Mouse (Mus musculus): ENCODE data around the gene Palld. TPM values are rescaled to one million over a fixed set of nuclear protein-coding genes. Genes with fewer than 3 reads are reported as not detected.

The Palld gene
- total and polyA plus RNA-seq, 3 experiments = 0.87 to 7.1 (median 2.6) TPM

DNA sequence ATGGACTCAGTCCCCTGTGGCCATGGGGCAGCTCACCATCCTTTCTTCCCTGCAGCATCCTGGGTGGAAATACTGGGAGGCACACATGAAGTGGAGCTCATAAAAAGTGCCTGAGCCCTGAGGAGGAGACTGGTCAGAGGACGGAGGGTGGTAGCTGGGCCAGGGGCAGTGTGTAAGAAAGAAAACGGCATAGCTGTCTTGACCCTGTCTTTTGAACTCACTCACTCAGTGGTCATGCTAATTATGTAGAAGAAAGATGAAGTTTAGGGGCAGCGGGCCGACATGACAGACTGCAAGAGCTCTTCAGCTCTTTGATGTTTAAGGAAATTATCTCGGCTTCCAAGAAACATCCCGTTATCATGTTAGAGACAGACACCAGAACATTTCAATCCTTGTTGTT is 235.6 kb downstream of the Palld start:
- H3K4me3 ChIP-seq (replicated peaks in 1 of 3; ENCODE audit: low read depth in 2 of 3, low read length in 2 of 3, poor library complexity in 1 of 3) = no peak overlapping the region

GRCm38 (mm10) chr8:61665021-61665420 is 237.5 kb downstream of the Palld start:
- Histone ChIP-seq H3K9me3 (replicated peaks; ENCODE audit: low read length) (no peaks in the 10 kb centered on the region), H3K9ac (ENCODE audit: insufficient read depth, low read depth) (no peak overlapping the region), H3K79me2 (replicated peaks; ENCODE audit: control insufficient read depth, extremely low read depth, insufficient read depth, poor library complexity, severe bottlenecking) (no peaks in the 10 kb centered on the region), H3K4me1 (ENCODE audit: control insufficient read depth in 1 of 2, insufficient read depth in 2 of 2) (no peaks in the 10 kb centered on the region), H3K27ac (ENCODE audit: insufficient read depth, low read depth) (no peak overlapping the region), H3K27me3 (replicated peaks) (no peaks in the 10 kb centered on the region), H3K36me3 (replicated peaks in 1 of 2; ENCODE audit: control insufficient read depth in 1 of 2, insufficient read depth in 1 of 2, low read length in 1 of 2) (no peaks in the 10 kb centered on the region), H3K4me3 (replicated peaks in 1 of 3; ENCODE audit: low read depth in 2 of 3, low read length in 2 of 3, poor library complexity in 1 of 3) (no peak overlapping the region), H3K4me2 (ENCODE audit: insufficient read depth, low read depth, poor library complexity, severe bottlenecking) (no peak overlapping the region)
- in situ Hi-C loops (cut with MboI; ENCODE audit: low pct_ligation_motif_present, low pct_unique_long_range_greater_than_20kb, low sequenced_read_pairs) = no loop called here
- dilution Hi-C loops (cut with MboI; ENCODE audit: extremely low pct_ligation_motif_present, extremely low pct_unique_long_range_greater_than_20kb, low sequenced_read_pairs) = no loop called here
- no peak for DNase-seq (ENCODE audit: extremely low read depth)
- no peak for TF ChIP-seq BHLHE40 (IDR thresholded peaks at IDR 0.05; ENCODE audit: low read depth, low read length)
- no peak for TF ChIP-seq JUN (IDR thresholded peaks at IDR 0.05; ENCODE audit: insufficient read depth, low read depth, low read length)
- no peak for TF ChIP-seq RCOR1 (conservative IDR thresholded peaks at IDR 0.05; ENCODE audit: low read depth, low read length)
- no peak for TF ChIP-seq UBTF (IDR thresholded peaks at IDR 0.05; ENCODE audit: low read depth, low read length)
- TF ChIP-seq JUND (conservative IDR thresholded peaks at IDR 0.05; ENCODE audit: low read depth, low read length) = no peak
- TF ChIP-seq KAT2A (IDR thresholded peaks at IDR 0.05; ENCODE audit: insufficient replicate concordance, low read length) = no peak
- no peak for TF ChIP-seq CHD2 (IDR thresholded peaks at IDR 0.05; ENCODE audit: low read length)
- no peak for TF ChIP-seq SMC3 (IDR thresholded peaks at IDR 0.05; ENCODE audit: low read depth, low read length)
- no peak for TF ChIP-seq NELFE (IDR thresholded peaks at IDR 0.05; ENCODE audit: low read depth, low read length)
- TF ChIP-seq MYC (IDR thresholded peaks at IDR 0.05; ENCODE audit: low read depth, low read length) = no peak
- TF ChIP-seq MAX (IDR thresholded peaks at IDR 0.05; ENCODE audit: low read length) = no peak
- no peak for TF ChIP-seq MEF2A (IDR thresholded peaks at IDR 0.05; ENCODE audit: borderline replicate concordance, low read depth, low read length)
- no peak for TF ChIP-seq USF2 (conservative IDR thresholded peaks at IDR 0.05; ENCODE audit: low read depth, low read length)
- TF ChIP-seq MAFK (IDR thresholded peaks at IDR 0.05; ENCODE audit: insufficient replicate concordance, low read length) = no peak
- no peak for TF ChIP-seq HCFC1 (IDR thresholded peaks at IDR 0.05; ENCODE audit: low read depth, low read length)
- no peak for TF ChIP-seq GABPA (IDR thresholded peaks at IDR 0.05; ENCODE audit: insufficient replicate concordance, low read depth, low read length)
- TF ChIP-seq TBP (conservative IDR thresholded peaks at IDR 0.05; ENCODE audit: low read depth, low read length) = no peak

More for the DNA sequence above, 235.6 kb downstream of the Palld start:
- no peak overlapping the region for H3K27ac ChIP-seq (ENCODE audit: insufficient read depth, low read depth)
- in situ Hi-C loops (cut with MboI; ENCODE audit: low pct_ligation_motif_present, low pct_unique_long_range_greater_than_20kb, low sequenced_read_pairs) = no loop called here
- TF ChIP-seq IRF4 (IDR thresholded peaks at IDR 0.05; ENCODE audit: low read depth, low read length) (no peak), RAD21 (IDR thresholded peaks at IDR 0.05; ENCODE audit: low read depth, low read length) (no peak), USF1 (IDR thresholded peaks at IDR 0.05; ENCODE audit: low read depth, low read length) (no peak), POLR2AphosphoS2 (IDR thresholded peaks at IDR 0.05; ENCODE audit: low read depth, low read length) (no peak), MAX (IDR thresholded peaks at IDR 0.05; ENCODE audit: low read length) (no peak), NRF1 (IDR thresholded peaks at IDR 0.05; ENCODE audit: low read depth, low read length) (no peak), USF2 (conservative IDR thresholded peaks at IDR 0.05; ENCODE audit: low read depth, low read length) (no peak), SIN3A (IDR thresholded peaks at IDR 0.05; ENCODE audit: low read length) (no peak), NELFE (IDR thresholded peaks at IDR 0.05; ENCODE audit: low read depth, low read length) (no peak), POLR2A (IDR thresholded peaks at IDR 0.05; ENCODE audit: low read depth, low read length) (no peak), JUN (IDR thresholded peaks at IDR 0.05; ENCODE audit: insufficient read depth, low read depth, low read length) (no peak), KAT2A (IDR thresholded peaks at IDR 0.05; ENCODE audit: insufficient replicate concordance, low read length) (no peak), MAFK (IDR thresholded peaks at IDR 0.05; ENCODE audit: insufficient replicate concordance, low read length) (no peak), MEF2A (IDR thresholded peaks at IDR 0.05; ENCODE audit: borderline replicate concordance, low read depth, low read length) (no peak), SMC3 (IDR thresholded peaks at IDR 0.05; ENCODE audit: low read depth, low read length) (no peak), UBTF (IDR thresholded peaks at IDR 0.05; ENCODE audit: low read depth, low read length) (no peak), MAZ (IDR thresholded peaks at IDR 0.05; ENCODE audit: low read depth, low read length) (no peak)
- H3K4me2 ChIP-seq (ENCODE audit: insufficient read depth, low read depth, poor library complexity, severe bottlenecking) = no peak overlapping the region
- no peak for DNase-seq (ENCODE audit: extremely low read depth)
- no peaks in the 10 kb centered on the region for H3K4me1 ChIP-seq (ENCODE audit: control insufficient read depth in 1 of 2, insufficient read depth in 2 of 2)
- H3K79me2 ChIP-seq (replicated peaks; ENCODE audit: control insufficient read depth, extremely low read depth, insufficient read depth, poor library complexity, severe bottlenecking) = no peaks in the 10 kb centered on the region
- no peaks in the 10 kb centered on the region for H3K36me3 ChIP-seq (replicated peaks in 1 of 2; ENCODE audit: control insufficient read depth in 1 of 2, insufficient read depth in 1 of 2, low read length in 1 of 2)
- no peaks in the 10 kb centered on the region for H3K27me3 ChIP-seq (replicated peaks)
- H3K9me3 ChIP-seq (replicated peaks; ENCODE audit: low read length) = no peaks in the 10 kb centered on the region
- dilution Hi-C loops (cut with MboI; ENCODE audit: extremely low pct_ligation_motif_present, extremely low pct_unique_long_range_greater_than_20kb, low sequenced_read_pairs) = no loop called here
- H3K9ac ChIP-seq (ENCODE audit: insufficient read depth, low read depth) = no peak overlapping the region
